Mouse (Mus musculus) adrenal gland, postnatal 14 days (tissue): ENCODE data around the gene Itgad. TPM values are rescaled to one million over a fixed set of nuclear protein-coding genes. Genes with fewer than 3 reads are reported as not detected.

Experiments used
- DNase-seq: peaks from one replicate; pipeline ENCODE4 v3.0.0; 2021; ENCODE audit warnings: mixed read lengths
- total RNA-seq: library from RNA; stranded (reverse); gene quantifications from 2 replicates; pipeline ENCODE4 v1.2.3, GENCODE M21; 2021

Gene Itgad
- total RNA-seq, 1 experiment from 2014 or later, result 0.93 TPM

GRCm38 (mm10) chr7:128244410-128245025 is 90.3 kb downstream of the Itgad start:
- DNase-seq, result no peak

GRCm38 (mm10) chr7:128245547-128245946 is 91.4 kb downstream of the Itgad start:
- no peak for DNase-seq

GRCm38 (mm10) chr7:128246496-128247391 is 92.6 kb downstream of the Itgad start, which contains the start of gene Tgfb1i1:
Tgfb1i1 (plus strand) TSS chr7:128246812.
- peak; percentile 69 for DNase-seq

GRCm38 (mm10) chr7:128247443-128247842 is 93.3 kb downstream of the Itgad start:
- DNase-seq, result peak; percentile 92

GRCm38 (mm10) chr7:128248081-128249042 is 94.2 kb downstream of the Itgad start:
- DNase-seq, result no peak

- DNase-seq, result no peak
Measured at GRCm38 (mm10) chr7:128249998-128250397, 95.8 kb downstream of the Itgad start.

- DNase-seq, result no peak
Measured at GRCm38 (mm10) chr7:128251946-128252345, 97.8 kb downstream of the Itgad start.

- peak; percentile 42 for DNase-seq
Measured at GRCm38 (mm10) chr7:128252609-128253008, 98.4 kb downstream of the Itgad start.

GRCm38 (mm10) chr7:128254978-128255377 is 100.8 kb downstream of the Itgad start:
- DNase-seq, result no peak

- no peak for DNase-seq
Measured at GRCm38 (mm10) chr7:128255757-128256156, 101.6 kb downstream of the Itgad start.

GRCm38 (mm10) chr7:128256783-128257334 is 102.7 kb downstream of the Itgad start:
- DNase-seq, result peak; percentile 55

- no peak for DNase-seq
Measured at GRCm38 (mm10) chr7:128265411-128265810, 111.2 kb downstream of the Itgad start, which contains the start of gene Slc5a2. Slc5a2 (plus strand) TSS chr7:128265657.

GRCm38 (mm10) chr7:128266056-128266455 is 111.9 kb downstream of the Itgad start:
- DNase-seq, result no peak

- DNase-seq, result no peak
Measured at GRCm38 (mm10) chr7:128267391-128267790, 113.2 kb downstream of the Itgad start.

- no peak for DNase-seq
Measured at GRCm38 (mm10) chr7:128267813-128268212, 113.6 kb downstream of the Itgad start.

GRCm38 (mm10) chr7:128270431-128270850 is 116.3 kb downstream of the Itgad start:
- no peak for DNase-seq

GRCm38 (mm10) chr7:128271496-128271895 is 117.3 kb downstream of the Itgad start:
- DNase-seq, result no peak
